Mouse (Mus musculus): ENCODE measurements at regions not wholly inside any gene's neighbourhood (a gene's known extent, or its start where the extent isn't known, plus 50 kb on each side); places are given as distances from the start of the nearest gene placed in this dataset.
A peak's percentile ranks its signal among the peaks of the same experiment; 100 is the strongest.

GRCm38 (mm10) chr9:67165486-67165885 is 116.3 kb upstream of the Tpm1 start:
- Histone ChIP-seq H3K4me3 (ENCODE audit: low read depth, low read length) (no peak overlapping the region), H3K4me1 (ENCODE audit: control insufficient read depth, insufficient read depth, low read length) (peaks cover 44% of the 10 kb centered on the region), H3K4me2 (no peak overlapping the region), H3K9ac (ENCODE audit: low read depth, low read length) (no peak overlapping the region), H3K27me3 (ENCODE audit: control insufficient read depth, insufficient read depth, low read length) (no peaks in the 10 kb centered on the region), H3K27ac (ENCODE audit: low read depth, low read length) (no peak overlapping the region), H3K9me3 (replicated peaks; ENCODE audit: control insufficient read depth, low read length) (no peaks in the 10 kb centered on the region), H3K36me3 (ENCODE audit: control insufficient read depth, insufficient read depth, low read length) (no peaks in the 10 kb centered on the region)
- WGBS (ENCODE audit: insufficient replicate concordance): 77% methylated on average over 9 of the region's 9 CpGs
- ATAC-seq (replicated peaks; ENCODE audit: insufficient number of reproducible peaks, low FRiP score, low TSS enrichment): no peak

DNA sequence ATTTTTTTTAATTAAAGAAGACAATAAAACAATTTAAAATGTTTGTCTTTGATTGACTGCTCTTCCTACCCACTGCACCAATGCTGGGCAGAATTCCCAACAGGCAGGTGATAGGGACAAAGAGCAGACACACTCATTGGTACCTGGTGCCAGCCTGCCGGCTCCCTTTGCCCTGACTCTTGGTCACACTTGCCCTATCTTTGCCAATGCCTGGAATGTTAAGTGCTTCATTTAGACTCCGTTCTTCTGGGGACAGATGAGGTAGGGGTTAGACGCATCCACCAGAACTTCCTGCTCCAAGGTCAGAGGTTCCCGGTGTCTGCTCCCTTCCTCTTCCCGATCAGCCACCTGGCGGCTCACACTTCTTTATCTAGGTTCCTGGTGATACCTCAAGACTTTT is 114.5 kb upstream of the Tpm1 start:
- H3K4me1 ChIP-seq (ENCODE audit: control insufficient read depth, insufficient read depth, low read length): peaks cover 31% of the 10 kb centered on the region
- ATAC-seq (replicated peaks; ENCODE audit: insufficient number of reproducible peaks, low FRiP score, low TSS enrichment): no peak
- H3K27ac ChIP-seq (ENCODE audit: low read depth, low read length): 0 out of 2 replicates have a peak overlapping the region, but pooled peaks have one; percentile 36
- 21% methylated on average over 6 of the region's 6 CpGs for WGBS (ENCODE audit: insufficient replicate concordance)
- no peaks in the 10 kb centered on the region for H3K27me3 ChIP-seq (ENCODE audit: control insufficient read depth, insufficient read depth, low read length)
- H3K4me2 ChIP-seq: no peak overlapping the region
- H3K9me3 ChIP-seq (replicated peaks; ENCODE audit: control insufficient read depth, low read length): no peaks in the 10 kb centered on the region
- H3K4me3 ChIP-seq (ENCODE audit: low read depth, low read length): no peak overlapping the region
- no peak overlapping the region for H3K9ac ChIP-seq (ENCODE audit: low read depth, low read length)
- H3K36me3 ChIP-seq (ENCODE audit: control insufficient read depth, insufficient read depth, low read length): no peaks in the 10 kb centered on the region

DNA sequence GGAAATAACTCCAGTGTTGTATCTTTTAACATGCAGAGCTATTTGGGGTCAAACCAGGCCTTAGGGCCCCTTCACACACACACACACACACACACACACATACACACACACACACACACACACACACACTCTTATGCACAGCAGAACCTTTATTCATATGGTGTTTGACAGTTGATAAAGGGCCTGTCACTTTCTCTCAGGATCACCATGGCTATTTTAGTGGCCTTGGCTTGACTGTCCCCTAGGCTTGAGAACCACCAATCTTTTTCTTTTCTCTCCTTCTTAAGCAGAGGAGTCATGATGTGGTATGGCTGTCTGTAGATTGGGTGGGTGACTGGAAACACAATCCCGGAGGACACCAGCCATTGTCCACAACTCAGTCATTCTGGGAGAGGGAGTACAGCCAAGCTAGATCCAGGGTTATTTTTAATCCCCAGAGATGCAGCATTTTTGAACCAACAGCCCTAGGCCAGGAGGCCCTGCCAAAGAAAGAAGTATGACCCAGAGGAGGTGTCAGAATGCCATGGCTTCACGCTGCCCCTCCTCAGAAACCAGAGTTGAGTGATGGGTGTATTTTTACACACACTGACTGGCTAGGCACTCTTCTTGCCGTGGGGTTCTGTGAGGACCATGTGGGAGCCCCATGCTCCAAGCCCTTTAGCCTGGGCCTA is 111.7 kb upstream of the Tpm1 start:
- ATAC-seq (replicated peaks; ENCODE audit: insufficient number of reproducible peaks, low FRiP score, low TSS enrichment): peak; percentile 40; the same call in 1 of the 2 replicates
- Histone ChIP-seq H3K36me3 (ENCODE audit: control insufficient read depth, insufficient read depth, low read length) (no peaks in the 10 kb centered on the region), H3K4me3 (ENCODE audit: low read depth, low read length) (no peak overlapping the region), H3K9me3 (replicated peaks; ENCODE audit: control insufficient read depth, low read length) (no peaks in the 10 kb centered on the region), H3K4me1 (ENCODE audit: control insufficient read depth, insufficient read depth, low read length) (peaks cover 31% of the 10 kb centered on the region), H3K4me2 (no peak overlapping the region), H3K9ac (ENCODE audit: low read depth, low read length) (no peak overlapping the region), H3K27ac (ENCODE audit: low read depth, low read length) (peak overlapping the region; percentile 88), H3K27me3 (ENCODE audit: control insufficient read depth, insufficient read depth, low read length) (no peaks in the 10 kb centered on the region)
- 49% methylated on average over 3 of the region's 3 CpGs for WGBS (ENCODE audit: insufficient replicate concordance)

DNA sequence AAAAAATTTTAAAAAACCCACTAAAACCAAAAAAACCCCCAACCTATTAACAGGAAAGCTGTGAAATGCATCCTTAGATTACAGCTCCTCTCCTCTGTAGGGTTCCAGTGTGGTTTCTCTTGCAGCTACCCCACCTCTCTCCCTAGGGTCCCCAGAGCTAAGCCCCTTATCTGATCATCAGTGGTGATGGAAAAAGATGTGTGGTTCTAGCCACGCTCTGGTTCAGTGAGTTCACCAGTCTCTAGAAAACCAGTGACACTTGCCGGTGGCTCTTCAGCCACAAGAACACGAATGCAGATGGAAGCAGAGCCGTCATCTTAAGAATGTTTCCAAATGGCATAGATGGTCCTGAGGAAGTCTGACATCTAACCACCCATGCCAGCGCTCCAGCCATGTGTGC is 111.1 kb upstream of the Tpm1 start:
- H3K9me3 ChIP-seq (replicated peaks; ENCODE audit: control insufficient read depth, low read length): no peaks in the 10 kb centered on the region
- no peaks in the 10 kb centered on the region for H3K27me3 ChIP-seq (ENCODE audit: control insufficient read depth, insufficient read depth, low read length)
- H3K9ac ChIP-seq (ENCODE audit: low read depth, low read length): no peak overlapping the region
- H3K27ac ChIP-seq (ENCODE audit: low read depth, low read length): 0 out of 2 replicates have a peak overlapping the region, but pooled peaks have one; percentile 35
- H3K36me3 ChIP-seq (ENCODE audit: control insufficient read depth, insufficient read depth, low read length): no peaks in the 10 kb centered on the region
- 77% methylated on average over 5 of the region's 5 CpGs for WGBS (ENCODE audit: insufficient replicate concordance)
- no peak for ATAC-seq (replicated peaks; ENCODE audit: insufficient number of reproducible peaks, low FRiP score, low TSS enrichment)
- H3K4me1 ChIP-seq (ENCODE audit: control insufficient read depth, insufficient read depth, low read length): peaks cover 31% of the 10 kb centered on the region
- H3K4me2 ChIP-seq: no peak overlapping the region
- H3K4me3 ChIP-seq (ENCODE audit: low read depth, low read length): no peak overlapping the region

GRCm38 (mm10) chr9:67156590-67157259 is 107.5 kb upstream of the Tpm1 start:
- no peak overlapping the region for H3K9ac ChIP-seq (ENCODE audit: low read depth, low read length)
- no peaks in the 10 kb centered on the region for H3K27me3 ChIP-seq (ENCODE audit: control insufficient read depth, insufficient read depth, low read length)
- no peak overlapping the region for H3K4me2 ChIP-seq
- H3K27ac ChIP-seq (ENCODE audit: low read depth, low read length): no peak overlapping the region
- no peaks in the 10 kb centered on the region for H3K9me3 ChIP-seq (replicated peaks; ENCODE audit: control insufficient read depth, low read length)
- 66% methylated on average over 3 of the region's 3 CpGs for whole genome bisulfite sequencing (ENCODE audit: insufficient replicate concordance)
- H3K4me1 ChIP-seq (ENCODE audit: control insufficient read depth, insufficient read depth, low read length): peaks cover 25% of the 10 kb centered on the region
- ATAC-seq (replicated peaks; ENCODE audit: insufficient number of reproducible peaks, low FRiP score, low TSS enrichment): no peak
- H3K36me3 ChIP-seq (ENCODE audit: control insufficient read depth, insufficient read depth, low read length): no peaks in the 10 kb centered on the region
- no peak overlapping the region for H3K4me3 ChIP-seq (ENCODE audit: low read depth, low read length)

DNA sequence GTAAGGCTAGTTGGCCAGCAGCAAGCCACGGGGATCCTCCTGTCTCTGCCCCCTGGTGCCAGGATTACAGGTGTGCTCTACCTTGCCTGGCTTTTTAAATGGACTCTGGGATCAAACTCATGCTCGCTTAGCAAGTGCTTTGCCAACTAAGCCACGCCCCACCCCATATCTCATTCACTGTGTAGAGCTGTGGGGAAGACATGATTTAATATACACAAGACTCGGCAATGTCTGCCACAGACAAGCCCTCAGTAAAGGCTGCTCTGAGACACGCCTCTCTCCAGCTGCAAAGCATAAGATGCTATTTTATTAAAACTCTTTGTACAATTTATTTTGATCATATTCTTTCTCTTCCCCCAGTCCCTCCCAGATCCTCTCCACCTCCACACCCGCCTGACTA is 104.9 kb upstream of the Tpm1 start:
- H3K36me3 ChIP-seq (ENCODE audit: control insufficient read depth, insufficient read depth, low read length): no peaks in the 10 kb centered on the region
- WGBS (ENCODE audit: insufficient replicate concordance): 71% methylated on average over 6 of the region's 6 CpGs
- no peak overlapping the region for H3K4me2 ChIP-seq
- no peaks in the 10 kb centered on the region for H3K27me3 ChIP-seq (ENCODE audit: control insufficient read depth, insufficient read depth, low read length)
- H3K27ac ChIP-seq (ENCODE audit: low read depth, low read length): no peak overlapping the region
- no peak for ATAC-seq (replicated peaks; ENCODE audit: insufficient number of reproducible peaks, low FRiP score, low TSS enrichment)
- no peaks in the 10 kb centered on the region for H3K9me3 ChIP-seq (replicated peaks; ENCODE audit: control insufficient read depth, low read length)
- H3K4me3 ChIP-seq (ENCODE audit: low read depth, low read length): no peak overlapping the region
- H3K9ac ChIP-seq (ENCODE audit: low read depth, low read length): no peak overlapping the region
- H3K4me1 ChIP-seq (ENCODE audit: control insufficient read depth, insufficient read depth, low read length): peaks cover 14% of the 10 kb centered on the region

- no peaks in the 10 kb centered on the region for H3K27me3 ChIP-seq (ENCODE audit: control insufficient read depth, insufficient read depth, low read length)
- peaks cover 14% of the 10 kb centered on the region for H3K4me1 ChIP-seq (ENCODE audit: control insufficient read depth, insufficient read depth, low read length)
- no peaks in the 10 kb centered on the region for H3K9me3 ChIP-seq (replicated peaks; ENCODE audit: control insufficient read depth, low read length)
- no peak overlapping the region for H3K9ac ChIP-seq (ENCODE audit: low read depth, low read length)
- ATAC-seq (replicated peaks; ENCODE audit: insufficient number of reproducible peaks, low FRiP score, low TSS enrichment): no peak
- H3K4me3 ChIP-seq (ENCODE audit: low read depth, low read length): no peak overlapping the region
- no peaks in the 10 kb centered on the region for H3K36me3 ChIP-seq (ENCODE audit: control insufficient read depth, insufficient read depth, low read length)
- H3K27ac ChIP-seq (ENCODE audit: low read depth, low read length): no peak overlapping the region
- 77% methylated on average over 4 of the region's 4 CpGs for WGBS (ENCODE audit: insufficient replicate concordance)
- H3K4me2 ChIP-seq: no peak overlapping the region
Measured at GRCm38 (mm10) chr9:67153333-67153732, 104.1 kb upstream of the Tpm1 start.

DNA sequence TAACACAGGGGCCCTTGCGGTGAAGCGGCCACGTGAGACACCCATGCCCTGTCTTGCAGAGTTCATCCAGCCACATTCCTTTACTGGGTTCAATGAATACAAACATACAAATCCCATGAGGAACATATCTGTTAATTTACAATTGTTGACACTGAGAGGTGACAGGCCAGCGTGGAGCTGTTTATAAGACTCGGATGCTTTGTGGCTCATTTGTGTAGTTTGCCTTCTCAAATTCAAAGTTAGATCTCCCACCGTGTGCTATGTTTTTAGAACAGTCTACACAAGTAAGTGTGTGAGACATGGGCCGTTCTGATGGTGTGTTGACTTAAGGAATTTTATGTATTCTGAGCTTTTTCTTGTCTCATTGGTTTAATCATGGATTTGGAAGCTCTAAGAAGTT is 98.5 kb upstream of the Tpm1 start:
- Histone ChIP-seq H3K9me3 (replicated peaks; ENCODE audit: control insufficient read depth, low read length) (no peaks in the 10 kb centered on the region), H3K36me3 (ENCODE audit: control insufficient read depth, insufficient read depth, low read length) (no peaks in the 10 kb centered on the region)
- WGBS (ENCODE audit: insufficient replicate concordance): 66% methylated on average over 7 of the region's 7 CpGs

DNA sequence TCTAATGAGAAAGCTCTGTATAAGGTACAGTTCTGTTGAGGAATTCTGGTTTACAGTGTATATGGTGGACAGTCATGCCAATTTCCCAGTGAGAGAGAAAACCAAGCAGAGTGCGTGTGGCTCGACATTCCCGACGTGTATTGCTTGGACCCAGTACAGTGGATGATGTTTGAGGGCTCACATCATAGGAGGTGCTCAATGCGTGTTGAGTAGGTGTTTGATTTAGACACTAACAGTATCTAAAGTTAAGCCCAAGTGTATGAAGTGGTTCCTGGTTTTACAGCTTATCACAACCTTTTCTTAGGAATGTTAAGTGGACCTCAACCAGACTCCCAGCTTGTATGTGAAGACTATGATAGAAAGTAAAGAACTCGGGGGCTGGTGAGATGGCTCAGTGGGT is 96.2 kb upstream of the Tpm1 start:
- Histone ChIP-seq H3K9ac (ENCODE audit: low read depth, low read length) (no peak overlapping the region), H3K4me2 (no peak overlapping the region), H3K4me1 (ENCODE audit: control insufficient read depth, insufficient read depth, low read length) (peaks cover 9% of the 10 kb centered on the region), H3K27ac (ENCODE audit: low read depth, low read length) (no peak overlapping the region), H3K27me3 (ENCODE audit: control insufficient read depth, insufficient read depth, low read length) (no peaks in the 10 kb centered on the region), H3K9me3 (replicated peaks; ENCODE audit: control insufficient read depth, low read length) (no peaks in the 10 kb centered on the region), H3K4me3 (ENCODE audit: low read depth, low read length) (no peak overlapping the region), H3K36me3 (ENCODE audit: control insufficient read depth, insufficient read depth, low read length) (no peaks in the 10 kb centered on the region)
- WGBS (ENCODE audit: insufficient replicate concordance): 51% methylated on average over 6 of the region's 6 CpGs
- no peak for ATAC-seq (replicated peaks; ENCODE audit: insufficient number of reproducible peaks, low FRiP score, low TSS enrichment)

More for the DNA sequence above, 98.5 kb upstream of the Tpm1 start:
- no peak overlapping the region for H3K4me2 ChIP-seq
- no peaks in the 10 kb centered on the region for H3K27me3 ChIP-seq (ENCODE audit: control insufficient read depth, insufficient read depth, low read length)
- no peak for ATAC-seq (replicated peaks; ENCODE audit: insufficient number of reproducible peaks, low FRiP score, low TSS enrichment)
- no peak overlapping the region for H3K27ac ChIP-seq (ENCODE audit: low read depth, low read length)
- no peak overlapping the region for H3K4me3 ChIP-seq (ENCODE audit: low read depth, low read length)
- peaks cover 11% of the 10 kb centered on the region for H3K4me1 ChIP-seq (ENCODE audit: control insufficient read depth, insufficient read depth, low read length)
- H3K9ac ChIP-seq (ENCODE audit: low read depth, low read length): no peak overlapping the region

All from heart, embryonic 11.5 days (tissue).